Mouse (Mus musculus): Measurements from ENCODE around the gene Nup160.

DNA sequence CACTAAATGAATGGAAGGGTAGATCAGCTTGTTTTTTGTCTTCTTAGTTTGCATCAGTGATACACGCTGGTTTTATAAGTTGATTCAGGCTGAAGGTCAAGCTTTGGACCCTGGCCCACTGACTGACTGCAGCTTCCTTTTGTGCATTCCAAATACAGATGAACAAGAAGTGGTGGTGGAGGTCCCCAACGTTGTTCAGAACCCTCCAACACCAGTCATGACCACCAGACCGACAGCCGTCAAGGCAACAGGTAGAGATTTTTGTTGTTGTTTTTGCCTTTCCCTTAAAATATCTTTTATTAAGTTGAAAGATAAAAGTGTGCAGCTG, 69.5 kb downstream of the Nup160 start:
- TF ChIP-seq CTCF (IDR thresholded peaks at IDR 0.05; ENCODE audit: control insufficient read depth, insufficient read depth, insufficient replicate concordance, low read depth, low read length) (no peak), POLR2A (IDR thresholded peaks at IDR 0.05; ENCODE audit: control insufficient read depth, low read depth, low read length) (no peak)
